Mouse (Mus musculus) stomach, postnatal 0 days (tissue): Measurements from ENCODE around the gene Sept14.

Experiments used
- CTCF ChIP-seq: IDR thresholded peaks from 2 replicates; pipeline ENCODE4 v1.5.1; 2016; ENCODE audit warnings: antibody characterized with exemption, low read depth, mild to moderate bottlenecking, moderate library complexity
- EP300 ChIP-seq: optimal IDR thresholded peaks from 2 replicates; pipeline ENCODE3; 2016; ENCODE audit warnings: antibody characterized with exemption

DNA sequence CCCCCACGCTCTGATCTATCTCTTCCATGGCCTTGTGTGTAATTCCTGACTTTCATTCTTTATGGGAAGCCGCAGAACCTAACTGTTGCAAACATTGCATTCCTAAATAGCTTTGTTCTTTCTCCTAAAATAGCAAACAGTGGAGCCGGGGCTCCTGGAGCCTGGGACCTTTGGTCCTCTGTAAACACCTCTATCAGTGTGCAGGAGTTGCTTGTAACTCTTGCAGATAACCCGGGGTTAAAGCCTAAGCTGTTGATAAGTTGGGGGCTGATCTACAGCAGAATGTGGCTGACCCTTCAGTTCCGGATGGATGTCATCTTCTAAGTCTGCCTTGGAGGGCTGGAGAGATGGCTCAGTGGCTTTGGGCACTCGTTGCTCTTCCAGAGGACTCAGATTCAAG is 35.7 kb upstream of the Sept14 start:
- TF ChIP-seq CTCF (no peak), EP300 (no peak)
